ENCODE assay signal across 31 mouse cellular contexts in the genomic region with DNA sequence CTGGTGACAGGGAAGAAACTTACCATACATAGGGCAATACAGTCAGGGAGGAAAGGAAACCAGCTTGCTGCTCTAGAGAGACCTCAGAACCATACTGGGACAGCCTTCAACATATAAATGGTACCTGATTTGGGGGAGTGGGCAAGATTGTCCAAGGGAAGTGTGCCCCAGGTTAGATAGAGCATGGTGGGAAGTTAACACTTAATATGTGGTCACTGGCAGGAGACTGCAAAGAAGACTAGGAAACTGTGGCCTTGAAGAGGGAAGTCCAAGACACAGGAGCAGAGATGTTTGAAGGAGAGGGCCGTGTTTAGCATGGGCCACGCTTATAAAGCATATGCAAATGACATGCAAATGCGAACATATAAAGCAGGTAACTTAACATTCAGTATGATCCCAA. TPM values are rescaled to one million over a fixed set of nuclear protein-coding genes. Genes with fewer than 3 reads are reported as not detected.
DNase-seq lines count a peak whose midpoint lies in the region; ATAC-seq lines count a peak whose summit lies in the region.
"Had no signal": no experiment of that assay in that cellular context is flagged by ENCODE, and none has a peak within 500 bp of the region (broad histone marks: within the 10 kb centered on the region; RNA-seq: fewer than 3 reads in every experiment).

No protein-coding gene starts in this region.

- H3K4me3 ChIP-seq in heart, embryonic 10.5 days: no peak overlapping the region
- no peak overlapping the region for H3K4me3 ChIP-seq in heart, embryonic 11.5 days (ENCODE audit: low read depth, low read length)
- H3K4me3 ChIP-seq in lung, embryonic 16.5 days (ENCODE audit: low read length): no peak overlapping the region
- H3K4me3 ChIP-seq in forebrain, embryonic 12.5 days (replicated peaks): no peak overlapping the region
- H3K4me3 ChIP-seq: forebrain, embryonic 10.5 days; heart, adult 2 months; heart, embryonic 12.5 days; heart, embryonic 15.5 days had no signal

- no peaks in the 10 kb centered on the region for H3K9me3 ChIP-seq in heart, embryonic 10.5 days
- no peaks in the 10 kb centered on the region for H3K9me3 ChIP-seq in heart, embryonic 11.5 days (replicated peaks; ENCODE audit: control insufficient read depth, low read length)
- no peaks in the 10 kb centered on the region for H3K9me3 ChIP-seq in lung, embryonic 16.5 days (ENCODE audit: control insufficient read depth, low read length)
- H3K9me3 ChIP-seq in forebrain, embryonic 12.5 days: no peaks in the 10 kb centered on the region
- H3K9me3 ChIP-seq: forebrain, embryonic 10.5 days; G1E; heart, embryonic 12.5 days; heart, embryonic 15.5 days had no signal

- H3K36me3 ChIP-seq in heart, embryonic 10.5 days: no peaks in the 10 kb centered on the region
- no peaks in the 10 kb centered on the region for H3K36me3 ChIP-seq in heart, embryonic 11.5 days (ENCODE audit: control insufficient read depth, insufficient read depth, low read length)
- H3K36me3 ChIP-seq in lung, embryonic 16.5 days (ENCODE audit: control insufficient read depth, insufficient read depth, low read length): no peaks in the 10 kb centered on the region
- no peaks in the 10 kb centered on the region for H3K36me3 ChIP-seq in forebrain, embryonic 12.5 days (replicated peaks)
- H3K36me3 ChIP-seq: forebrain, embryonic 10.5 days; heart, embryonic 12.5 days; heart, embryonic 15.5 days had no signal

- no peak overlapping the region for H3K9ac ChIP-seq in heart, embryonic 11.5 days (ENCODE audit: low read depth, low read length)
- no peak overlapping the region for H3K9ac ChIP-seq in lung, embryonic 16.5 days (ENCODE audit: low read length)
- H3K9ac ChIP-seq in forebrain, embryonic 12.5 days: no peak overlapping the region
- H3K9ac ChIP-seq: forebrain, postnatal 0 days; heart, embryonic 12.5 days; heart, embryonic 15.5 days; hindbrain, embryonic 14.5 days had no signal

- no peaks in the 10 kb centered on the region for H3K27me3 ChIP-seq in heart, embryonic 10.5 days (ENCODE audit: insufficient read depth, poor library complexity, severe bottlenecking)
- no peaks in the 10 kb centered on the region for H3K27me3 ChIP-seq in heart, embryonic 11.5 days (ENCODE audit: control insufficient read depth, insufficient read depth, low read length)
- H3K27me3 ChIP-seq in lung, embryonic 16.5 days (ENCODE audit: control insufficient read depth, insufficient read depth, low read depth, low read length): no peaks in the 10 kb centered on the region
- H3K27me3 ChIP-seq in forebrain, embryonic 12.5 days: no peaks in the 10 kb centered on the region
- H3K27me3 ChIP-seq: CH12.LX; heart, embryonic 12.5 days; heart, embryonic 15.5 days; Patski had no signal

- no peak for ATAC-seq in heart, embryonic 11.5 days (replicated peaks; ENCODE audit: insufficient number of reproducible peaks, low FRiP score, low TSS enrichment)
- ATAC-seq in lung, embryonic 16.5 days (ENCODE audit: low read depth): no peak
- 0 out of 2 replicates have a peak, but pooled peaks have one; percentile 20 for ATAC-seq in granulocyte monocyte progenitor cell, adult 5-6 weeks (replicated peaks; ENCODE audit: poor library complexity, severe bottlenecking)
- ATAC-seq in forebrain, embryonic 12.5 days (ENCODE audit: low FRiP score): no peak
- ATAC-seq: forebrain, embryonic 14.5 days; forebrain, postnatal 0 days; inflammation-experienced regulatory T-cells, adult 6 months; Patski had no signal

- peaks cover 68% of the 10 kb centered on the region for H3K4me1 ChIP-seq in heart, embryonic 10.5 days
- H3K4me1 ChIP-seq in heart, embryonic 11.5 days (ENCODE audit: control insufficient read depth, insufficient read depth, low read length): peaks cover 36% of the 10 kb centered on the region
- peaks cover 27% of the 10 kb centered on the region for H3K4me1 ChIP-seq in lung, embryonic 16.5 days (replicated peaks; ENCODE audit: control insufficient read depth, insufficient read depth, low read length)
- H3K4me1 ChIP-seq in forebrain, embryonic 12.5 days: 0 out of 2 replicates have a peak, but pooled peaks cover 5% of the 10 kb centered on the region

- WGBS in heart, embryonic 10.5 days: 85% methylated on average over 3 of the region's 3 CpGs
- WGBS in heart, embryonic 11.5 days (ENCODE audit: insufficient replicate concordance): 71% methylated on average over 3 of the region's 3 CpGs
- 76% methylated on average over 3 of the region's 3 CpGs for WGBS in lung, embryonic 16.5 days
- WGBS in forebrain, embryonic 12.5 days: 78% methylated on average over 3 of the region's 3 CpGs

- H3K27ac ChIP-seq in heart, embryonic 10.5 days: 0 out of 2 replicates have a peak overlapping the region, but pooled peaks have one; percentile 62
- H3K27ac ChIP-seq in heart, embryonic 11.5 days (ENCODE audit: low read depth, low read length): no peak overlapping the region
- 0 out of 2 replicates have a peak overlapping the region, but pooled peaks have one; percentile 32 for H3K27ac ChIP-seq in lung, embryonic 16.5 days (ENCODE audit: low read length)
- no peak overlapping the region for H3K27ac ChIP-seq in forebrain, embryonic 12.5 days
- H3K27ac ChIP-seq: forebrain, embryonic 10.5 days; heart, adult 2 months; heart, embryonic 15.5 days; hindbrain, embryonic 14.5 days; hindbrain, postnatal 0 days had no signal

- DNase-seq in heart, embryonic 10.5 days (ENCODE audit: low spot score): no peak
- no peak for DNase-seq in lung, postnatal 10 days
- no peak for DNase-seq in frontal cortex, postnatal 36 days (ENCODE audit: low spot score in 2 of 2)
- DNase-seq: adrenal gland, postnatal 10 days; adrenal gland, postnatal 36 days; B cell, adult 2 months; cerebellum, adult 18-20 months; cerebellum, adult 9-10 months; cerebellum, postnatal 36 days; forebrain, postnatal 0 days; gastrocnemius, postnatal 25 days; heart, adult 2 months; heart, postnatal 10 days; heart, postnatal 36 days had no signal

- H3K4me2 ChIP-seq in heart, embryonic 11.5 days: no peak overlapping the region
- no peak overlapping the region for H3K4me2 ChIP-seq in lung, embryonic 16.5 days (ENCODE audit: low read depth, low read length)
- no peak overlapping the region for H3K4me2 ChIP-seq in forebrain, embryonic 12.5 days
- H3K4me2 ChIP-seq: heart, embryonic 12.5 days; hindbrain, embryonic 14.5 days had no signal

RNA-seq across cellular contexts. Expression of gene Oit3, which starts 2.5 kb away (rescaled TPM):
- polyA plus RNA-seq in heart, embryonic 10.5 days (2016; fragmentation: Nextera tagmentation; extraction: Ambion mirVana): 2.2 and 14.2 TPM in 2 replicates
- 5.1 and 5.5 TPM in 2 replicates for polyA plus RNA-seq in heart, embryonic 11.5 days (2014; fragmentation: Nextera tagmentation; extraction: Ambion mirVana)
- 2.8 TPM in 2 replicates for polyA plus RNA-seq in lung, embryonic 16.5 days (2015; fragmentation: Nextera tagmentation; extraction: Ambion mirVana)
- 1.8 TPM in 1 of 2 replicates, not detected in the other for total RNA-seq in granulocyte monocyte progenitor cell, adult 5-6 weeks (2014; fragmentation: Nextera tagmentation)
- not detected in 2 replicates for total RNA-seq in granulocyte monocyte progenitor cell, adult 5-6 weeks (2017)
- 0.20 and 0.32 TPM in 2 replicates for polyA plus RNA-seq in forebrain, embryonic 12.5 days (2016; fragmentation: Nextera tagmentation; extraction: Ambion mirVana)
- total RNA-seq: gastrocnemius, adult 8-10 months; heart, adult 2 months; heart, postnatal 36 days; hindbrain, postnatal 0 days had no signal
- polyA plus RNA-seq: forebrain, embryonic 14.5 days; G1E; inflammation-experienced regulatory T-cells, adult 6 months had no signal

RNA-seq across cellular contexts. Expression of gene Pla2g12b, which starts 40.6 kb away (rescaled TPM):
- 1.6 and 9.4 TPM in 2 replicates for polyA plus RNA-seq in heart, embryonic 10.5 days (2016; fragmentation: Nextera tagmentation; extraction: Ambion mirVana)
- polyA plus RNA-seq in heart, embryonic 11.5 days (2014; fragmentation: Nextera tagmentation; extraction: Ambion mirVana): 1.5 and 1.8 TPM in 2 replicates
- polyA plus RNA-seq in lung, embryonic 16.5 days (2015; fragmentation: Nextera tagmentation; extraction: Ambion mirVana): 0.19 and 1.0 TPM in 2 replicates
- total RNA-seq in granulocyte monocyte progenitor cell, adult 5-6 weeks (2014; fragmentation: Nextera tagmentation): not detected in 2 replicates
- total RNA-seq in granulocyte monocyte progenitor cell, adult 5-6 weeks (2017): not detected in 2 replicates
- not detected in 2 replicates for polyA plus RNA-seq in forebrain, embryonic 12.5 days (2016; fragmentation: Nextera tagmentation; extraction: Ambion mirVana)
- total RNA-seq: adrenal gland, adult 18-20 months; adrenal gland, postnatal 36 days; CH12.LX; forebrain, postnatal 0 days; G1E; gastrocnemius, adult 8-10 months; gastrocnemius, postnatal 25 days; heart, adult 2 months; heart, postnatal 10 days; heart, postnatal 36 days; hindbrain, postnatal 0 days had no signal
- polyA plus RNA-seq: embryonic facial prominence, embryonic 14.5 days; forebrain, embryonic 10.5 days; forebrain, embryonic 14.5 days; forebrain, postnatal 0 days; G1E; hindbrain, embryonic 14.5 days; hindbrain, postnatal 0 days; inflammation-experienced regulatory T-cells, adult 6 months; Patski had no signal

RNA-seq across cellular contexts. Expression of gene Gm10273, which starts 48.7 kb away (rescaled TPM):
- 14.5 and 17.6 TPM in 2 replicates for polyA plus RNA-seq in heart, embryonic 10.5 days (2016; fragmentation: Nextera tagmentation; extraction: Ambion mirVana)
- 11.3 and 12.2 TPM in 2 replicates for polyA plus RNA-seq in heart, embryonic 11.5 days (2014; fragmentation: Nextera tagmentation; extraction: Ambion mirVana)
- polyA plus RNA-seq in lung, embryonic 16.5 days (2015; fragmentation: Nextera tagmentation; extraction: Ambion mirVana): 1.3 and 12.4 TPM in 2 replicates
- 26.0 and 66.7 TPM in 2 replicates for total RNA-seq in granulocyte monocyte progenitor cell, adult 5-6 weeks (2014; fragmentation: Nextera tagmentation)
- 104 TPM in 2 replicates for total RNA-seq in granulocyte monocyte progenitor cell, adult 5-6 weeks (2017)
- 2.4 TPM in 1 of 2 replicates, not detected in the other for polyA plus RNA-seq in forebrain, embryonic 12.5 days (2016; fragmentation: Nextera tagmentation; extraction: Ambion mirVana)
- polyA plus RNA-seq: embryonic facial prominence, embryonic 14.5 days; forebrain, embryonic 14.5 days had no signal

Comparison
In these comparisons a context has a peak if more than half of its experiments do, and no peak if none do; other contexts are left out.
1. H3K27ac ChIP-seq: peak in heart, embryonic 10.5 days (single experiment) and lung, embryonic 16.5 days (single experiment); none in heart, embryonic 11.5 days (single experiment) and forebrain, embryonic 12.5 days (single experiment).